Mouse (Mus musculus) kidney, adult 2 months (tissue): ENCODE data around the gene Rpl10-ps3. TPM values are rescaled to one million over a fixed set of nuclear protein-coding genes. Genes with fewer than 3 reads are reported as not detected.

Experiments used
- DNase-seq: peaks from one replicate; pipeline ENCODE4 v3.0.0; 2021
- H3K27ac ChIP-seq: fragments of 200-500 bp; 2 replicates; pipeline ENCODE4 v1.5.1; 2012; ENCODE audit warnings: low read depth, low read length, control low read depth, inconsistent platforms; ENCODE audit not compliant: insufficient read depth
- H3K27me3 ChIP-seq: fragments of 200-500 bp; replicated peaks from 2 replicates; pipeline ENCODE4 v1.6.1; 2012; ENCODE audit warnings: mild to moderate bottlenecking, moderate library complexity, low read length, inconsistent platforms; ENCODE audit not compliant: control insufficient read depth, insufficient read depth
- H3K36me3 ChIP-seq: fragments of 200-500 bp; 2 replicates; pipeline ENCODE4 v1.6.1; 2012; ENCODE audit warnings: mild to moderate bottlenecking, moderate library complexity, low read length, inconsistent platforms; ENCODE audit not compliant: control insufficient read depth, insufficient read depth
- H3K4me1 ChIP-seq: fragments of 200-500 bp; 2 replicates; pipeline ENCODE4 v1.6.1; 2011; ENCODE audit warnings: low read length; ENCODE audit not compliant: control insufficient read depth, insufficient read depth
- H3K4me3 ChIP-seq: fragments of 200-500 bp; 2 replicates; pipeline ENCODE4 v1.5.1; 2011; ENCODE audit warnings: mild to moderate bottlenecking, low read depth, low read length, control low read depth; ENCODE audit not compliant: insufficient read depth
- CTCF ChIP-seq: fragments of 200-500 bp; conservative IDR thresholded peaks from 2 replicates; pipeline ENCODE4 v1.5.1; 2011; ENCODE audit warnings: low read depth, mild to moderate bottlenecking, control low read depth, low read length, moderate library complexity, mixed read lengths; ENCODE audit not compliant: insufficient read depth, insufficient read length
- POLR2A ChIP-seq: fragments of 200-500 bp; IDR thresholded peaks from one replicate; pipeline ENCODE4 v1.6.1; 2011; ENCODE audit warnings: low read depth, low read length, control low read depth
- WGBS: fragments of 180-500 bp; shearing (Covaris S2); methylation state at CpG from one replicate; pipeline ENCODE4 v1.1.7; 2018; 5-methylcytosine and 5-hydroxymethylcytosine counted together
- polyA plus RNA-seq: library from polyadenylated mRNA; depleted of rRNA; stranded (reverse); fragments of >200 nt; gene quantifications from 2 replicates; pipeline ENCODE4 v1.2.3, GENCODE M21; 2012; rRNA removed

Gene Rpl10-ps3
- polyA plus RNA-seq, 1 experiment: 97.7 TPM

- H3K27me3 ChIP-seq: no peaks in the 10 kb centered on the region
- DNase-seq: no peak
- H3K27ac ChIP-seq: no peak overlapping the region
- H3K4me3 ChIP-seq: no peak overlapping the region
- no peaks in the 10 kb centered on the region for H3K4me1 ChIP-seq
- no peaks in the 10 kb centered on the region for H3K36me3 ChIP-seq
- 73% methylated on average over 6 of the region's 6 CpGs for WGBS
- TF ChIP-seq POLR2A (no peak), CTCF (no peak)
These were observed 33.7 kb downstream of the Rpl10-ps3 start for GRCm38 (mm10) chr9:50311036-50311545.

- H3K27ac ChIP-seq: no peak overlapping the region
- H3K27me3 ChIP-seq: no peaks in the 10 kb centered on the region
- H3K4me1 ChIP-seq: no peaks in the 10 kb centered on the region
- 60% methylated on average over 10 of the region's 10 CpGs for WGBS
- no peak for TF ChIP-seq CTCF
- TF ChIP-seq POLR2A: no peak
- no peaks in the 10 kb centered on the region for H3K36me3 ChIP-seq
- DNase-seq: no peak
- H3K4me3 ChIP-seq: no peak overlapping the region
These were observed 38.9 kb downstream of the Rpl10-ps3 start for GRCm38 (mm10) chr9:50305666-50306402.

GRCm38 (mm10) chr9:50305046-50305445 is 39.7 kb downstream of the Rpl10-ps3 start:
- no peak for TF ChIP-seq POLR2A
- TF ChIP-seq CTCF: no peak
- Histone ChIP-seq H3K27ac (no peak overlapping the region), H3K27me3 (no peaks in the 10 kb centered on the region), H3K36me3 (no peaks in the 10 kb centered on the region), H3K4me1 (no peaks in the 10 kb centered on the region), H3K4me3 (no peak overlapping the region)
- WGBS: 48% methylated on average over 2 of the region's 2 CpGs
- DNase-seq: no peak

GRCm38 (mm10) chr9:50304004-50304403 is 40.8 kb downstream of the Rpl10-ps3 start:
- Histone ChIP-seq H3K27ac (no peak overlapping the region), H3K4me3 (no peak overlapping the region), H3K4me1 (no peaks in the 10 kb centered on the region), H3K36me3 (no peaks in the 10 kb centered on the region), H3K27me3 (no peaks in the 10 kb centered on the region)
- DNase-seq: peak; percentile 8
- WGBS: 62% methylated on average over 4 of the region's 4 CpGs
- TF ChIP-seq POLR2A (no peak), CTCF (no peak)

DNA sequence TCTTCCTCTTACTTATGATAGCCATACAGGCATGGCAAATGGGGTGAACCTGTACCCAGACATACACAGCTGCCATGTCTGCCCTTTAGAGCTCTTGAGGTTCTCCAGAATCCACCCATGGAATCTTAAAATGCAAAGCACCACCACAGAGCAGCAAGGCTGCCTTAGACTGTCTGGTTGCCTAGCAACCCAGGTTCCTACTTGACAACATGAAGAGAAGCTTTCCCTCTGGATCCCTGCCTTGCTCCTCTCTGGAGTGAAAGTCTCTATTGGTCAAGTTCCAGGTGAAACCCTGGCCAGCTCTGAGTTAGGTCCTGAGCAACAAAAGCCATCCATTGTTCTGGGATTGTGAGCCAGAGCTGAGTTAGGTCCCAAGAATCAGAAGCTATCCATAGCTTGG is 43.0 kb downstream of the Rpl10-ps3 start:
- no peak for DNase-seq
- Histone ChIP-seq H3K4me1 (no peaks in the 10 kb centered on the region), H3K36me3 (no peaks in the 10 kb centered on the region), H3K4me3 (no peak overlapping the region), H3K27ac (no peak overlapping the region), H3K27me3 (no peaks in the 10 kb centered on the region)
- TF ChIP-seq POLR2A (no peak), CTCF (no peak)

- no peak for DNase-seq
- 59% methylated on average over 2 of the region's 2 CpGs for WGBS
- no peak overlapping the region for H3K4me3 ChIP-seq
- H3K27me3 ChIP-seq: no peaks in the 10 kb centered on the region
- H3K27ac ChIP-seq: no peak overlapping the region
- no peaks in the 10 kb centered on the region for H3K36me3 ChIP-seq
- no peaks in the 10 kb centered on the region for H3K4me1 ChIP-seq
- TF ChIP-seq CTCF (no peak), POLR2A (no peak)
These were observed 46.4 kb downstream of the Rpl10-ps3 start for GRCm38 (mm10) chr9:50298389-50298788.

Other genes with a start within 250 kb of the Rpl10-ps3 start
- gene Plet1, start 149.6 kb upstream of the Rpl10-ps3 start, polyA plus RNA-seq: 82.6 and 86.0 TPM in 2 replicates
- 50.2 and 58.6 TPM in 2 replicates for gene Pts, start 183.8 kb upstream of the Rpl10-ps3 start, polyA plus RNA-seq
- 1.4 and 2.2 TPM in 2 replicates for gene Il18, start 209.9 kb upstream of the Rpl10-ps3 start, polyA plus RNA-seq
- 4.6 and 5.3 TPM in 2 replicates for gene Bco2, start 210.2 kb upstream of the Rpl10-ps3 start, polyA plus RNA-seq
- gene Tex12, start 216.4 kb upstream of the Rpl10-ps3 start, polyA plus RNA-seq: not detected in 2 replicates